8 mouse cellular contexts compared by ENCODE assay signal in genomic region chr6:119543803-119544517, GRCm38 (mm10). TPM values are rescaled to one million over a fixed set of nuclear protein-coding genes. Genes with fewer than 3 reads are reported as not detected.
DNase-seq lines count a peak whose midpoint lies in the region; ATAC-seq lines count a peak whose summit lies in the region.

TSS of gene Wnt5b (minus strand) at chr6:119544347.

- peaks cover 70% of the 10 kb centered on the region for H3K27me3 ChIP-seq in liver, embryonic 13.5 days

- WGBS in liver, embryonic 13.5 days (ENCODE audit: insufficient replicate concordance) = under 1% methylated on average over 95 of the region's 120 CpGs

- no peaks in the 10 kb centered on the region; the same call in 1 of the 2 replicates for H3K4me1 ChIP-seq in liver, embryonic 13.5 days (replicated peaks)

- intact Hi-C loops in heart, postnatal 10 days (cut with DNase I) = loop anchor here (5.0 kb wide), 3 partner anchors 52 to 168 kb away; no protein-coding TSS in a partner anchor

- H3K9ac ChIP-seq in liver, embryonic 13.5 days = 0 out of 2 replicates have a peak within 1 kb of the TSS, but pooled peaks have one; percentile 37

- no peaks in the 10 kb centered on the region for H3K36me3 ChIP-seq in liver, embryonic 13.5 days

- ATAC-seq in liver, embryonic 13.5 days (ENCODE audit: low read depth) = no peak

- no peaks in the 10 kb centered on the region for H3K9me3 ChIP-seq in liver, embryonic 13.5 days (replicated peaks)

- H3K4me2 ChIP-seq in liver, embryonic 13.5 days = peak within 1 kb of the TSS; percentile 72

- H3K27ac ChIP-seq in liver, embryonic 13.5 days = no peak within 1 kb of the TSS

- H3K4me3 ChIP-seq in liver, embryonic 13.5 days (replicated peaks) = peak within 1 kb of the TSS; percentile 58

- DNase-seq in adrenal gland, adult 18-20 months (ENCODE audit: low spot score in 2 of 2) = peak; percentile 36 to 38
- no peak for DNase-seq in adrenal gland, postnatal 4 days (ENCODE audit: low spot score in 2 of 2)
- peak; percentile 39 for DNase-seq in right cerebral cortex, postnatal 4 days
- no peak for DNase-seq in right cerebral cortex, adult 18-20 months
- peak; percentile 48 for DNase-seq in heart, postnatal 10 days
- no peak for DNase-seq in liver, embryonic 13.5 days
- DNase-seq in retina, embryonic 14.5 days (ENCODE audit: low spot score) = peak; percentile 47
- no peak for DNase-seq in frontal cortex, adult 2 months (ENCODE audit: extremely low spot score in 1 of 2, low spot score in 1 of 2)

RNA-seq across cellular contexts. Expression of gene Wnt5b, which starts in this region (rescaled TPM):
- total RNA-seq in adrenal gland, adult 18-20 months (2021) = 1 to 10 TPM; 1.1 to 1.2 TPM
- 1 to 10 TPM; 4.5 to 6.2 TPM for total RNA-seq in adrenal gland, postnatal 4 days (2021)
- total RNA-seq in heart, postnatal 10 days (2021) = 1 to 10 TPM; 5.3 to 7.2 TPM
- 0.31 and 0.52 TPM in 2 replicates for polyA plus RNA-seq in liver, embryonic 13.5 days (2015; fragmentation: Nextera tagmentation; extraction: Ambion mirVana)
- polyA plus RNA-seq in frontal cortex, adult 2 months (2012; rRNA removed) = 2.1 and 2.8 TPM in 2 replicates

Comparison
In these comparisons a context has a peak if more than half of its experiments do, and no peak if none do; other contexts are left out.
1. DNase-seq: peak in adrenal gland, adult 18-20 months (2 of 2), right cerebral cortex, postnatal 4 days (single experiment), heart, postnatal 10 days (2 of 2) and retina, embryonic 14.5 days (single experiment); none in adrenal gland, postnatal 4 days (0 of 2), right cerebral cortex, adult 18-20 months (single experiment), liver, embryonic 13.5 days (single experiment) and frontal cortex, adult 2 months (0 of 2).